Mouse (Mus musculus) midbrain, embryonic 12.5 days (tissue): Measurements from ENCODE around the gene Rbfox1. TPM values are rescaled to one million over a fixed set of nuclear protein-coding genes. Genes with fewer than 3 reads are reported as not detected.

Experiments used
- ATAC-seq: fragments of 200-750 bp; cut with Nextera tagmentation; 2 replicates; pipeline ENCODE4 v1.8.0; 2017; ENCODE audit warnings: low read depth, moderate TSS enrichment, moderate library complexity; ENCODE audit not compliant: low FRiP score
- H3K27ac ChIP-seq: fragments of 300-500 bp; sonication (generic); replicated peaks from 2 replicates; pipeline ENCODE4 v1.5.1; 2016; ENCODE audit warnings: mild to moderate bottlenecking
- H3K27me3 ChIP-seq: fragments of 300-500 bp; sonication (generic); 2 replicates; pipeline ENCODE4 v1.6.1; 2016; ENCODE audit warnings: mild to moderate bottlenecking
- H3K36me3 ChIP-seq: fragments of 300-500 bp; sonication (generic); 2 replicates; pipeline ENCODE4 v1.6.1; 2016
- H3K4me1 ChIP-seq: fragments of 300-500 bp; sonication (generic); 2 replicates; pipeline ENCODE4 v1.6.1; 2016
- H3K4me2 ChIP-seq: fragments of 300-500 bp; sonication (generic); replicated peaks from 2 replicates; pipeline ENCODE4 v1.6.1; 2016; ENCODE audit warnings: mild to moderate bottlenecking, moderate library complexity
- H3K4me3 ChIP-seq: fragments of 300-500 bp; sonication (generic); 2 replicates; pipeline ENCODE4 v1.5.1; 2016; ENCODE audit warnings: mild to moderate bottlenecking
- H3K9ac ChIP-seq: fragments of 300-500 bp; sonication (generic); replicated peaks from 2 replicates; pipeline ENCODE4 v1.6.1; 2016; ENCODE audit warnings: mild to moderate bottlenecking, moderate library complexity
- H3K9me3 ChIP-seq: fragments of 300-500 bp; sonication (generic); 2 replicates; pipeline ENCODE4 v1.6.1; 2016; ENCODE audit warnings: mild to moderate bottlenecking
- WGBS: fragments of 180-500 bp; shearing (Covaris S2); methylation state at CpG from one replicate; pipeline ENCODE4 v1.1.7; 2016; 5-methylcytosine and 5-hydroxymethylcytosine counted together
- polyA plus RNA-seq: library from polyadenylated mRNA; unstranded; fragments of >200 nt; fragmentation: Nextera tagmentation; extraction: Ambion mirVana; gene quantifications from 2 replicates; pipeline ENCODE4 v1.2.1, GENCODE M21; 2016

Rbfox1 gene
- polyA plus RNA-seq, 1 experiment from 2014 or later: 32.9 TPM

GRCm38 (mm10) chr16:6164476-6164875 lies 279.3 kb downstream of the Rbfox1 start:
- H3K4me1 ChIP-seq: no peaks in the 10 kb centered on the region
- H3K27ac ChIP-seq: no peak overlapping the region
- no peaks in the 10 kb centered on the region for H3K36me3 ChIP-seq
- no peak overlapping the region for H3K4me2 ChIP-seq
- H3K4me3 ChIP-seq: no peak overlapping the region
- H3K27me3 ChIP-seq: no peaks in the 10 kb centered on the region
- no peak for ATAC-seq
- 77% methylated on average over 4 of the region's 4 CpGs for WGBS
- H3K9ac ChIP-seq: no peak overlapping the region
- no peaks in the 10 kb centered on the region for H3K9me3 ChIP-seq

DNA sequence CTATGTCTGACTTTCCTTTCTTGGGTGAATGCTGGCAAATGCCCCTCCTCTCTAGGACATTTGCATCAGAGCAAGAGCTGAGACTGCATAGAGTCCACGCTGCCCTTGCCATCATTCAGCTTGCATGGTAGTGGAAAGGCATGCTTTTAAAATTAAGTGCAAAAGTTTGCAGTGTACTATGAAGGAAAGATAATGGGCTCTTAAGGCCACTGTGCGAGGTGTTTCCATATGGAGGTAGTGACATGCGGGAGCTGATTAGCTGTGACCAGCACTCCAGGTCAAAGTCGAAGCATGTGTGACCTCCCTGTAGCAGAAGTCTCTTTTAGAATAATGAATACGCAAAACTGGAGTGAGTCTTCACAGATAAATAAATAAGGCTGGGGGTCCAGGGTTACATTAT lies 284.2 kb downstream of the Rbfox1 start:
- Histone ChIP-seq H3K4me1 (no peaks in the 10 kb centered on the region), H3K9ac (no peak overlapping the region), H3K27ac (no peak overlapping the region), H3K4me2 (no peak overlapping the region), H3K9me3 (no peaks in the 10 kb centered on the region), H3K36me3 (no peaks in the 10 kb centered on the region), H3K27me3 (no peaks in the 10 kb centered on the region), H3K4me3 (no peak overlapping the region)
- WGBS: 89% methylated on average over 5 of the region's 5 CpGs
- no peak for ATAC-seq

GRCm38 (mm10) chr16:6180819-6181218 lies 295.7 kb downstream of the Rbfox1 start:
- no peaks in the 10 kb centered on the region for H3K9me3 ChIP-seq

GRCm38 (mm10) chr16:6182329-6182728 lies 297.2 kb downstream of the Rbfox1 start:
- Histone ChIP-seq H3K9me3 (no peaks in the 10 kb centered on the region), H3K4me1 (no peaks in the 10 kb centered on the region), H3K27ac (no peak overlapping the region), H3K4me2 (no peak overlapping the region), H3K4me3 (no peak overlapping the region), H3K36me3 (no peaks in the 10 kb centered on the region), H3K9ac (no peak overlapping the region), H3K27me3 (no peaks in the 10 kb centered on the region)
- ATAC-seq: no peak

More at GRCm38 (mm10) chr16:6180819-6181218, 295.7 kb downstream of the Rbfox1 start:
- no peak overlapping the region for H3K9ac ChIP-seq
- no peak overlapping the region for H3K4me3 ChIP-seq
- no peak for ATAC-seq
- H3K27ac ChIP-seq: no peak overlapping the region
- no peaks in the 10 kb centered on the region for H3K36me3 ChIP-seq
- WGBS: 89% methylated on average over 9 of the region's 9 CpGs
- H3K4me1 ChIP-seq: no peaks in the 10 kb centered on the region
- no peaks in the 10 kb centered on the region for H3K27me3 ChIP-seq
- H3K4me2 ChIP-seq: no peak overlapping the region

DNA sequence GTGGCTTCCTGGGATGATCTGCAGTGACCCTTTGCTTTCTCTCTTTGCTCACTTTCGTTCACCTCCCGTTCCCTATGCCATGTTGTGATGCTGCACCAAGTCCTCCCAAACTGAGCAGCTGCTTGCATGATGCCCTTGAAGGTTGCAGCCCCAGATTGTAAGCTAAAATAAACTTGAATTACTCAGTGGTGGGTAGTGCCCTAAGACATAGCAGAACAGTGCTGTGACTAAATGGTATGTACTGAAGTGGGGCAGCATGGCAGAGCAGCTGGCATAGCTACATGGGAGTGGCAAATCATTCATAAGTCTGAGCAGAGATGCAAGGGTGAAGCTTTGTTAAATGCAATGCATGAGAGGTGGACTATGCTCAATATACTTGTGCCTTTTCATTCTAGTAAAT lies 307.2 kb downstream of the Rbfox1 start:
- Histone ChIP-seq H3K27me3 (no peaks in the 10 kb centered on the region), H3K4me3 (no peak overlapping the region), H3K36me3 (no peaks in the 10 kb centered on the region), H3K4me2 (no peak overlapping the region), H3K9me3 (no peaks in the 10 kb centered on the region), H3K4me1 (no peaks in the 10 kb centered on the region), H3K9ac (no peak overlapping the region), H3K27ac (no peak overlapping the region)
- 77% methylated on average over 2 of the region's 2 CpGs for WGBS
- ATAC-seq: no peak

DNA sequence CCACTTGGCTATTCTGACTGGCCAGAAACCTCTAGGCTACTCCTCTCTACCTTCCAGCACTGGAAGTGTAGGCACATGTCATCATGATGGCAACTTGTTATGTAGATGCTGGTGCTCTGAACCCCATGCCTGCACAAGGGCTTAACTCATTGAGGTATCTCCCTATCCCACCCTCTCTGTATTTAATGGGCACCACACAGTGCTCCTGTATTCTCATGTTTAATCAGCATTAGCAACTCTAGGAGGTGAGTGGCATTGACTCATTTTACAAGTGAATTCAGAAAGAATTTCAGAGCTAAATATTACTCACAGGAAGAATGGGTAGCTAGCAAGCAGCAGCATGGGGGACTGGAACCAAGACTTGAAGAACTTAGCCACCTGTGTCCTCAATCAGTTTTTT lies 321.3 kb downstream of the Rbfox1 start:
- no peak overlapping the region for H3K4me2 ChIP-seq
- H3K4me1 ChIP-seq: no peaks in the 10 kb centered on the region
- no peak overlapping the region for H3K27ac ChIP-seq
- ATAC-seq: no peak
- H3K9me3 ChIP-seq: no peaks in the 10 kb centered on the region
- H3K36me3 ChIP-seq: no peaks in the 10 kb centered on the region
- H3K9ac ChIP-seq: no peak overlapping the region
- H3K4me3 ChIP-seq: no peak overlapping the region
- no peaks in the 10 kb centered on the region for H3K27me3 ChIP-seq

GRCm38 (mm10) chr16:6212916-6213315 lies 327.8 kb downstream of the Rbfox1 start:
- 25% methylated on average over 3 of the region's 3 CpGs for WGBS
- H3K9ac ChIP-seq: no peak overlapping the region
- H3K27me3 ChIP-seq: no peaks in the 10 kb centered on the region
- H3K9me3 ChIP-seq: no peaks in the 10 kb centered on the region
- H3K27ac ChIP-seq: peak overlapping the region; percentile 25
- no peak overlapping the region for H3K4me3 ChIP-seq
- H3K36me3 ChIP-seq: no peaks in the 10 kb centered on the region
- no peak overlapping the region for H3K4me2 ChIP-seq
- no peak for ATAC-seq
- peaks cover 6% of the 10 kb centered on the region; the same call in 1 of the 2 replicates for H3K4me1 ChIP-seq

DNA sequence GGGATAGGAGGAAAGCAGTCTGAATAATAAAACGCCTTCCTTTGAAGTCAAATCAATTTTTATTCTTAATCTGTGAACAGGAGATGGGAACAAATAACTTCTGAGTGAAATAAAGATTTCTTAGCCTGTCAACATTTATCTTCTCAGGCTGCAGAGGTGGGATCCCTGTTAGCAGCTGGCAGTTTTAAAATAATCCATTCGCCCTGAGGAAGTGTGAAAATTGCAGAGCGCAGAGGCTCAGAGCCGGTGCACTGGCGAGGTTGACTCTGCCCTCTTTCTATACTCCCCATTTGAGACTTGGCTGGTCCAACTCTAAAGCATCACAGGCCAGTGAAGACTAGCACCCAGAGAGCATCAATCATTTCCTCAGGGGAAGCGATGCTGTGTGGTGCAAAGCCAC lies 342.3 kb downstream of the Rbfox1 start:
- WGBS: 80% methylated on average over 6 of the region's 6 CpGs
- Histone ChIP-seq H3K9ac (no peak overlapping the region), H3K4me2 (no peak overlapping the region), H3K9me3 (no peaks in the 10 kb centered on the region), H3K27me3 (no peaks in the 10 kb centered on the region), H3K4me3 (no peak overlapping the region), H3K4me1 (no peaks in the 10 kb centered on the region), H3K36me3 (no peaks in the 10 kb centered on the region), H3K27ac (no peak overlapping the region)
- no peak for ATAC-seq

- Histone ChIP-seq H3K4me3 (no peak overlapping the region), H3K4me1 (no peaks in the 10 kb centered on the region), H3K4me2 (no peak overlapping the region), H3K36me3 (no peaks in the 10 kb centered on the region), H3K27me3 (no peaks in the 10 kb centered on the region), H3K9me3 (no peaks in the 10 kb centered on the region), H3K27ac (no peak overlapping the region), H3K9ac (no peak overlapping the region)
- WGBS: 94% methylated on average over 2 of the region's 2 CpGs
- no peak for ATAC-seq
These were observed 347.8 kb downstream of the Rbfox1 start for GRCm38 (mm10) chr16:6232966-6233365.

DNA sequence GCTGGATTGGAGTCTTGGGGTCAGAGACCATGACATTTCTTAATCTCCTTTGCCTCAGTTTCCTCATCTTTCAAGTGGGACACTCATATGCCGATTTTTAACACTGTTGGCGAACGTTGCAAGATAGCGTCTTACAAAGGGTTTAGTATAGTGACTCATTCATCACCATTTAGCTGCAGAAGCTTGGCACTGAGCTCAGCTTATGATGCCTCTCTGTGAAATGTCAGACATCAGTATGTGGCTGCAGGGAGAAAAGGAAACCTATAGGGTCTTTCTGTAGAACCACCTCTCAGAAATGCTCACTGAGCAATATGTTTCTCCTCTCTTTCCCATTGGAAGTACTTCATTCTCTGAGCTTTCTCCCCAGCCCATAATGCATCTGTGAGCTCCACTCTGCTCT lies 356.2 kb downstream of the Rbfox1 start:
- H3K9me3 ChIP-seq: no peaks in the 10 kb centered on the region
- H3K36me3 ChIP-seq: no peaks in the 10 kb centered on the region
- no peak for ATAC-seq
- H3K27ac ChIP-seq: no peak overlapping the region
- H3K4me1 ChIP-seq: no peaks in the 10 kb centered on the region
- no peak overlapping the region for H3K4me2 ChIP-seq
- over 99% methylated on average over 4 of the region's 4 CpGs for WGBS
- H3K4me3 ChIP-seq: no peak overlapping the region
- H3K9ac ChIP-seq: no peak overlapping the region
- H3K27me3 ChIP-seq: no peaks in the 10 kb centered on the region

GRCm38 (mm10) chr16:6242468-6242867 lies 357.3 kb downstream of the Rbfox1 start:
- H3K36me3 ChIP-seq: no peaks in the 10 kb centered on the region
- H3K27me3 ChIP-seq: no peaks in the 10 kb centered on the region
- no peaks in the 10 kb centered on the region for H3K9me3 ChIP-seq
- WGBS: 77% methylated on average over 3 of the region's 3 CpGs
- no peak overlapping the region for H3K4me2 ChIP-seq
- no peak for ATAC-seq
- no peaks in the 10 kb centered on the region for H3K4me1 ChIP-seq
- H3K9ac ChIP-seq: no peak overlapping the region
- H3K4me3 ChIP-seq: no peak overlapping the region
- H3K27ac ChIP-seq: no peak overlapping the region

GRCm38 (mm10) chr16:6247569-6247968 lies 362.4 kb downstream of the Rbfox1 start:
- no peak overlapping the region for H3K9ac ChIP-seq
- no peaks in the 10 kb centered on the region for H3K9me3 ChIP-seq
- H3K4me2 ChIP-seq: no peak overlapping the region
- no peaks in the 10 kb centered on the region for H3K27me3 ChIP-seq
- 58% methylated on average over 4 of the region's 4 CpGs for WGBS
- no peaks in the 10 kb centered on the region for H3K36me3 ChIP-seq
- H3K4me1 ChIP-seq: no peaks in the 10 kb centered on the region
- ATAC-seq: no peak
- no peak overlapping the region for H3K4me3 ChIP-seq
- no peak overlapping the region for H3K27ac ChIP-seq

DNA sequence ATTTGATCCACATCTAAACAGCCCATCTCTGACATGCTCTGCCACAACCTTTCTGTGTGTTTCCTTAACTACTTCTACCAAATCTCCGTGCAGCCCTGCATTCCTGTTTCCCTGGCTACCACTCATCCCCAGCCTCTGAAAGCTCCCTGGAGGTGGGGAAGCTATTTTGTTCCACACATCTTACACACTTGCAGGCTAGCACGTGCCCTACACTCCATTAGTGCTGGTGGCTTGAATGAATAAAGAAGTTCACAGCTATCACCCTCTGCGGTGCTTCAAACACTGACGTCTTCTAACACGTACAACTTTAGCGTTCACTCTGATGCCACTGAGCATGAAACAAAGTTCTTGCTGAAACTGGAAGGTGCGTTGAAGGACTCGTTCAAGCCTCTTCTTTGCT lies 379.4 kb downstream of the Rbfox1 start:
- no peaks in the 10 kb centered on the region for H3K27me3 ChIP-seq
- no peak for ATAC-seq

More for the DNA sequence above, 379.4 kb downstream of the Rbfox1 start:
- H3K36me3 ChIP-seq: no peaks in the 10 kb centered on the region
- H3K27ac ChIP-seq: no peak overlapping the region
- no peaks in the 10 kb centered on the region for H3K4me1 ChIP-seq
- no peak overlapping the region for H3K9ac ChIP-seq
- no peaks in the 10 kb centered on the region for H3K9me3 ChIP-seq
- no peak overlapping the region for H3K4me3 ChIP-seq
- 53% methylated on average over 8 of the region's 8 CpGs for WGBS
- H3K4me2 ChIP-seq: no peak overlapping the region
